Mouse (Mus musculus) spleen, postnatal 4 days (tissue): Measurements from ENCODE around the gene Rsrc1.

Experiments used
- DNase-seq, 2 experiments: peaks; one replicate each; pipeline ENCODE4 v3.0.0; 2022; ENCODE audit warnings: low spot score in 2 of 2

The Rsrc1 gene

DNA sequence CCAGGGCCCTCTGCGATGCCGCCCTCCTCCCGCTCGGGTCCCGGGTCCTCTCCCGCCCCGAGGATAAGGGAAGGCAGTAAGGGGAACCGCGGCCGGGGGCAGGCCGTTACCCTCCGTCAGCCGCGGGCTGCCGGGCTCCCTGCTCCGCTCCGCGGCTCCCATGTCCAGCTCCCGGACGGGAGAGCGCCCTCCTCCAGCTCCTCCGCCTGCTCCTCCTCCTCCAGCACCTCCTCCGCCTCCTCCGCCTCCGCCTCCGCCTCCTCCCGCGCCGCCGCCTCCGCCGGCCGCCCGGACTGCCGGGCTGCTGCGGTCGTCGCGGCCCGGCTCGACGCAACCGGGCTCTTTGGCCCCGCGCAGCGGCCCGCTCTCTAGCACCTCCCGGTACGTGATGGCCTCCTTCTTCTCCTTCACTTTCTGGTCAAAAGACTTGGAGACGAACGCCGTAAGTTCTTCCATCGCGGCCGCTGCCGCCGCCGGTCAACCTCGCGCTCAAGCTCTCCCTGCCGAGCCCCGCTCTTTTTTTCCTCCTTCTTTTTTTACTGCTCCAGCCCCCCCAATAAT lies at the start of gene Rsrc1:
Gene Rsrc1, plus strand, starts transcription at position 290 of the 561 bp plus-strand sequence.
- peak; percentile 15 to 66 for DNase-seq

DNA sequence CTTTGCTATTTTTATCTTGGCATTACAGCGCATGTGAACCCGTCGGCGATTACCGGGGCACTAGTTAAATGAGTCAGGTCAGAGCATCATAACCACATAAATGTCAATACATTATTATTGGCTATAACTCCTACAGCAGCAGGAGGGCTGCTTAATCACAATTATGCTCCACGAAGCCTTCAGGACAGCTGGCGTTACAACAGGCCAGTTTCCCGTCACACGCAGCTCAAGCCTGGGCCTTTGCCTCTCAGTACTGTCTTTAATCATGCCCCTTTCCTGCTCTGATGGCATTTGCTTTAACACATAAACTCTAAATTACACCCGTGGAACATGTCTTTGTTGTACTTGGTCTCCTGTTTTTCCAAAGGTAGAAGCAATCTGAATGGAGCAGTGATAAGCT lies 41.5 kb upstream of the Rsrc1 start:
- DNase-seq = no peak

DNA sequence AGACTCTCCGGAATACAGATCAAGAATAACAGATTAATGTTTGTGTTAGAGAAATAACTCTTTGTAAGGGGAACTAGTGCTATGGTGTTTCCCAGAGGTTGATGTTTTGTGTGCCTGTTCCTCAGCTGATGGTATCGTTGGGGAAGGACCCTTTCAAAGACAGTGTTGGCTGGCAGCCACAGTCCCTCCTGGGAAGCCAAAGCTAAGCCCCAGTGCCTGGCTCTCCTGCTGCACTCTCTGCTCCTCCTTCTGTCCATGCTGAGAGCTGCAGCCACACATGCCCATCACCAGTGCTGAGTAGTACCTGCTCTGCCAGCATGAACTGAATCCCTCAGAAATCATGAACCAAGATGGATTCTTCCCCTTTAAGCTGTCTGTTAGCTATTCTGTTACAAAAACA lies 26.1 kb upstream of the Rsrc1 start:
- no peak for DNase-seq

DNA sequence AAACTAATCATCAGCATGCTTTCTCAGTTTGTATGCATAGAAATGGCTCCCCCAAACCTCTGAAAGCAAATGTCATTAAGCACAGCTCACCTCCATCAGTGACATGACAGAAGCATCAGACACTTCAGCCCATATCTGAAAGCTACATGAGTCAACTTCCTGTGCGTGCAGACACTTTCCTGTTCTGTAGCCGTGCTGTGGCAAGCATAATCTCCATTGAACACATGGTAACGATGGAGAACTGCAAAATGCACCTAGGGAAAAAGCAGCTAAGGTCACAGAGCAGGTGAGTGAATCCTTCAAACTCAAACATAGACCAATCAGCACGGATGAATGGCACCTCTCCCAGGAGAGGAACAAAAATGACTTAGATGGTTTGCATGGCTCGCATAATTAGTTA lies 21.2 kb upstream of the Rsrc1 start:
- no peak for DNase-seq

DNA sequence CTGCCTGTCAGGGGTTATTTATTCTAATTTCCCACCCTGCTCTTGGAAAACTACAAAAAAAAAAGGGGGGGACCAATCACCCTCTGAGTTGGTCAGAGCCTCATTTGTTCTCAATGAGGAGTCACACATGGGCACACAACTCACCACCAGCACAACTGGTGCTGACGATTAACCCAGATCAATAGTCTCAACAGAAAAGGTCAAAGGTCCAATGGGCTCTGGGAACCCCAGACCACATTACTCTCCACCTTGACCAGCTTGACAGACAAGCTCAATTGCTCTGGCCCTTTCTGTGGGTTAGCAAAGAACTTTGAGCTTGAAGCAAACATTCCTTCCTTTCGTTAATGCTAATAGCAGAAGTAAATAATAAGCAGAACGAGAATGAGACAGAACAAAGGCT lies 16.3 kb upstream of the Rsrc1 start:
- DNase-seq = no peak

DNA sequence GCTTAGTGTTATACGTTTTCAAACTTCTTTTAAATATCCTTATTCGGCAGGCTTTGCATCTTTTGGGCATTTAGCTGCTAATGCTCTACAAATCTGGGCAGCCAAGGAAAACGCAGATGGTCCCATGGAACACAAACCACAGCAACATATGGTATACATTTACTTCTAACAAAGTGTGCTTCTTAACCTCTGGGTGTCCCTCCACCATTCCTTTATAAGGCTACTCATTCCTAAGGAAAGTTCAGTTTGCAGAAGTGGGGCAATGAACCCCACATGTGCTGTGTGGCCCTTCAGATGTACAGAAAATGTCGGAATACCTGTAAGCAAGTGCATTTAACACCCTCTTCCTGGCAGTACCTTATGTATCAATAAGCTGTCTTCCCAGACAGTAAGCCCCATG lies 13.7 kb upstream of the Rsrc1 start:
- no peak for DNase-seq

DNA sequence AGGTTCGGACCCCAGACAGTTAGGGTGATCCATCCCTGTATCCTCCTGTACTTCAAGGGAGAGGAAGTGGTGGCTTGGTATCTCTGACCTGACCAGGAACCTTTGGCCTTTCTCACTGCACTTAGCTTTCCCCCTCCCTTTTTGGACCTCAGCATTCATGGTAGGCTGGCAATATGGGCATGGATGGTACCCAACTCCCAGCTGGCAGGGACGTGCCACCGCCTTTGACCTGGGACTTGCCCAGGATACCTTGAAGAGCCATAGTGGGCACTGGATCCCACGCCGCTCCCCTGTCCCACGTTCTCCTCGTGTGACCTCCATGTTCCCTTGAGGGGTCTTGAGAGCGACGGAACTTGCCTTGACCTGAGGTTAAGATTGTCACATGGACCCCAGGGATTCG lies 10.9 kb upstream of the Rsrc1 start:
- DNase-seq = no peak

DNA sequence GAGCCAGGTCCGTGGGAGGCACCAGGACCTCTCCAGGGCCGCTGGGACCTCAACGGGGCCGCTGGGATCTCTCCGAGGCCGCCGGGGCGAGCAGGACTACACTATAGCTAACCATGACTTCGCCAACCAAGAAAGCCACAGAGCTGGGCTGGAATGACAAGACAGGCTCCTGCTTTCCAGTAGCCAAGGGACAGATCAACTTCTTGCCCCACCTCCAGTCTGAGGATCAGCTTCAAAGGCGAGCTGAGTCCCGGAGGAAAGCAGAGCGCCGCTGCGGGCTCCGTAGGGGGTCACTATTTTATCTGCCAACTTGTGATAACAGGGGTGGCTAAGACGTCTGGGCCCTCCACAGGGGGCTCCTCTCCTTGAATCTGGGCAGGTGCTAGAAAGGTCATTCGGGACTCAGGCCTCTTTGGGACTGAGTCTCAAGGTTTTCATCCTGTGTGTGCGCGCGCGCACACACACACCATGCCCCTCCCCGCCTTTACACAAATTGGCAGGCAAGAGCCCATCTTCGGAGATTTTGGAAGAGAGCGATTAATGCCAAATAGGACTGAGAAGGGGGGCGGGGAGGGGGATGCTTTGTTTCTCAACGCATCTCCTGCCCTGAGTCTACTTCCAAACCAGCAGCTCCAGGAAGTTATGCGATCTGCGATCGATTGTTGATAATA lies 10.4 kb upstream of the Rsrc1 start:
- DNase-seq = no peak

DNA sequence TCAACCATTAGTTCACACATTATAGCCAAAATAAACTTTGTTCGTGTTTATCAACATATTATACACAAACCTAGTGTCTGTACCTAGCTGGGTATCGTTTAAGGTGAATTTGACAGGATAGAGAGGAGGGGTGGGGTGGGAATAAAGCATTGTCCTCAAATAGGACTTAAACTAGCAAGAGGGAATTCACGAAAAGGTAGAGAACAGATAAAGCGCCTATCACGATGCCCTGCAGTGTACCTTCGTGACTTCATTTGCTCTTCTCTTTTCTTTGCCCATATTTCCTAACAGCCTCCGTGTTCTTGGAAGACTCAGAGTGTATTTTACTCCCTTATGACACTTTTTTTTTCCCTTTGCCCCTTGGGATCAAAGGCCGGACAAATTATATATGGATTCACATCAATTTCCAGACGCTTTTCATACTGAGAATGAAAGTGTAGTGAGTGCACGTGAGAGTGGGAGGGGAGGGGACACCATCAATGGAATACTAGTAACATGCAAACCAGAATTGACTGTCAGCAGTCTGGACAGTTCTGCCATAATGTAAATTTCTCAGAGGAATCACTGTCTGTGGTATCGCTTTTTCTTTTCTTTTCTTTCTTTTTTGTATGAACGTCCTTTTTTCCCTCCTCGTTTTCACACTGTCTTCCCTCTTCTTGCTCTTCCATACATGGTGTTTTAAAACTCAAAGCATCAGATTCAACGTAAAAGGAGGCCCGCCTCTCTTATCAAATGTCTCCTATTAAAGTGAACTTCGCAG lies 8.8 kb upstream of the Rsrc1 start:
- DNase-seq = no peak

DNA sequence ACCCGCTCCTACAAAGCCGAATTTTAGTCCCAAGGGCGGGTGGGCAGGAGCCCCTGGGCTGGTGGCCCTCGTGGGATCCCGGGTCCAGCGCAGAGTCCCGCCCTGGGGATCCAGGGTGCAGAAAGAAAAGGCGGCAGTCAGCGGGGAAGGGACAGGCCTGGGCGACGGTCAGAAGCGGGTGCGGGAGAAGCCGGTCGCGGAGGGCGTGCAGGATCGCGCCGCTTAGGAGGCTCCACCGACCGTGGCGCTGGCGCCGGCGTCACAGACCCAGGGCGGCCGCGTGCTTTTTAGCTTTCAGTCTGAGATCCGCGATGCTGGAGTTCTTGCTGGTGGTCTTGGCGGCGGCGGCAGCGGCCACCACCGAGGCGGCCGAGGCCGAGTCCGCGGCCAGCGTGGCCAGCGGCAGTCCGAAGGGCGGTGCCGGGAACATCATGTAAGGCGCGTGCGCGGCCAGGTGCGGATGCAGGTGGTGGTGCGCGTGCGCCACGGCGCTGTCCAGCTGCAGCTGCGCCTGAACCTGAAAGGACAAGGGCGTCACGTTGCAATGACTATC lies 7.7 kb upstream of the Rsrc1 start:
- peak; percentile 28 to 71 for DNase-seq

DNA sequence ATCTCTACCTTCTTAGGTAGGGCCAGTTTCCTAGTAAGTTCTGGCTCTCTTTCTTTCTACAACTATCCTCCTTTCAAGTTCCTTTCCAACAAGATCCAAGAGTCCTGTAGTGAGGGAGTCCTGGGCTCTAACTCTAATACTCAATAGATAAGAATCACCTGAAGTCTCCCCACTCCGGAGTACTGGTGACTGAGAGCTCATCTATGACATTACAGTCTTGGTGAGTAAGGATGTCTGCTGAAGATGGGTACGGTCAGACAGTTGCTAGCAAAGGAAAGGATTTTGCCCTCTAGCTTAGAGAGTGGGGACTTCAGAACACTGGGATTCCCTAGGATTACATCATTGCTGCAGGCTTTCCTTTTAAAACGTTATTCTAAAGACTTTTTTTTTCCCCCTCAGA lies 6.7 kb upstream of the Rsrc1 start:
- no peak for DNase-seq

DNA sequence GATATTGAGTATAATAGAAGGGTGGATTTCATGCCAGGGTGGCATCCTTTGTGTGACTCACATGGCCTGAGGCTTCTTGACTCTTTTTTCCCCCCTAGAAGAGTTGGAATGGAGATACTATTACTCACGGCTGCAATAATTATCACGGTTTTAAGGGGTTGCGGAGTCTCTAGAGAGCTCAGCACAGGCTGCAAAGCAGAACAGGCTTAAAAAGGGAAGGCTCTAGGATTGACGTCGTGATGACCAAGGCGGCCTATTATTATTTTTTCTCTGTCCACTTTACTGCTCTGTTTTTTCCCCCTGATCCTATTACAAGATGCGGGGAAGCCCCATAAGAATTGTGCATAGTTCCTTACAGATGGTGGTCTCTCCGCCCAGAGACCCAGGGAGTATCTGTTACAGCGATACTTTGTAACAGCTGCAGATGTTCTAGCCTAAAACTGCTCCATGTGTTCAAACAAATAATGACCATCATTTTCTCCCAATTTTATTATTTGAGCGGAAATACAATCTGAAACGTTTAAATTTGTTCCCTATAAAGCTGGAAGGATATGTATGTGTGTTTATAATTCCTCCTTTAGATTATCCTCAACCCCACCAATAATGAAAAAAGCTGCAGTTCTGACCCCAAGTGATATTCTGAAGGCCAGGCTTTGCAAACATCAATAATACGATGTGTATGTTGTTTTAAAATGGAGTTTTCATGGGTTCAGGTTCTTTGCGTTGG lies 4.1 kb upstream of the Rsrc1 start:
- DNase-seq = no peak

DNA sequence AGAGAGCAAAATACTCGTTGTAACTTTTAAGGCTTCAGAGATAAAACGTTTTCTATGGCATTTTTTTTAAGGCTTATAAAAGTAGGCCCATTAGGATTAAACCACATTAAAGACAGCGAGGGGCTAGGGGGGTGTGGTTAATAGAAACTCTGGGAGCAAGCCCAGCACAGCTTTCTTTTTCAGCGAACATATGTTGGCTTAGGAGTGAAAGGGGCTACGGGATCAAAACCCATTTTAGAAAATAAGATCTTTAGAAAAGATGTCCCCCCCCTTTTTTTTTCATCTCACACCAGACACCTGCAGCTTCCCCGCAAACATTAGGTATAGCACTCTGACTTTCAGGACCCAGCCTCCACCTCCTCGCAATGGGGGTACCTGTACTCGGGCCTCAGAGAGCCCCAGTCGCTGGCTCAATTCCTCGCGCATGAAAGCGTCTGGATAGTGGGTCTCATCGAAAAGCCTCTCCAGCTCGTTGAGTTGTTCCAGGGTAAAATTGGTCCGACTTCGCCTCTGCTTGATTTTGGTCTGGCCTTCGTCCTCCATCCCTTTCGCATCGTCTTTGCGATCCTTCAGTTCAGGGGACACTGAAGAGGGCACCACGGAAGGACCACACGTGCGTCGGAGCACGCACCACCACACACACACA lies 3.3 kb upstream of the Rsrc1 start:
- DNase-seq = no peak

DNA sequence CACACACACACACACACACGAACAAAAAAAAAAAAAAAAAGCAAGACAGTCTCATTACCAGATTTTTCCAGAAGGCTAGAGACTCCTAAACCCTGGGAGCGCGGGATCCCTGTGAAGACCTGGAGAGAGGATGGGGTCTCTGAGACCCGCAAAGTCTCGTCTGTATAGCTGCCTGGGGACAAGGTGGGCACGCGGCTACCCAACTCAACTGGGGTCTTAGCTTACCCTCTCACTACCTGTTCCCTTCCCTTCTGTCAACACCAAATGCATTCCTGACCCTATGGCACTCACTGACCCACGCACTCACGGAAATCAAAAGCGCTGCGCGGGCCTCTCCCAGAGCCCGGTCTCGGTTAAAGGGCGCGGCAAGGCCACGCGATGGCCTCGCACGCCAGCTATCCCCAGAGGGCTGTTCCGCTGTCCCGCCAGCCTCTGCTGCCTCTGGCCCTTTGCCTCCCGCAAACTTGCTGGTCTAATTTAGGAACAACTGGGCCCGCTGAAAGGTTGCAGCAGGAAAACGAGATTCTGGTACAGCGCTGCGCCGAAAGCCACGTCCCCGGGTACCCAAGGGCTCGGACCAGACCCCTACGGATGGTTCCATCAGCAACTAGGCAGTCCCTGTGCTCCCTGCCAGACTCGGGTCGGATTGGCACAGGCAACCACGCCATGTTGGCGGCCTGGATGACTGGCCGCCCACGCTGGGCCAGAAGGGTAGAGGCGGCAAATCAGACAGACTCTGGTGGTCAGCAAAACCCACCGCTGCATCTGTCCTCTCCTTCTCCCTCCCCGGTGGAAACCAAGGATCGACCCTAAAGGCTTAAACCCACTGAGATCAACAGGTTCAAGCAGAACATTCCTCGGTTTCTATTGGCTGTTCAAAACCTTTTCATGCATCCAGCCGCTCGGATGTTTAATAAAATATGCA lies 2.5 kb upstream of the Rsrc1 start:
- no peak for DNase-seq

DNA sequence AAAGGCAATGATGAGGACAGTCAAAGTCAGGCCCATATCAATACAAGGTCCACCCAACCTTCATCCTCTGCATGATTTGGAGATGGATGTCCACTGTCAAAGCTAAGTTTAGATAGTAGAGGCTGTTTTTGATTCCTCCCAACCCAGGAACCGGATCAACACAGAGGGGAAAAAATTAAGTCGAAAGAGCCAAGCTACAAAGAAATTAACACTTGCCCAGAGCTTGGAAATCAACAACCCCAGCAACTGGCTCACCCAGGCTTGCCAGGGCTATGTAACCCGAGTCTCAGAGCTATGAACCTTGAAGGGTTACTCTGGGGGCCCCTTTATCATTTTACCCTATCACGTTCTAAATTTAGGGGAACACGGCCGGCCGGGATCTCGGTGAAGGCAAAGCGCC lies 1.7 kb upstream of the Rsrc1 start:
- no peak for DNase-seq

DNA sequence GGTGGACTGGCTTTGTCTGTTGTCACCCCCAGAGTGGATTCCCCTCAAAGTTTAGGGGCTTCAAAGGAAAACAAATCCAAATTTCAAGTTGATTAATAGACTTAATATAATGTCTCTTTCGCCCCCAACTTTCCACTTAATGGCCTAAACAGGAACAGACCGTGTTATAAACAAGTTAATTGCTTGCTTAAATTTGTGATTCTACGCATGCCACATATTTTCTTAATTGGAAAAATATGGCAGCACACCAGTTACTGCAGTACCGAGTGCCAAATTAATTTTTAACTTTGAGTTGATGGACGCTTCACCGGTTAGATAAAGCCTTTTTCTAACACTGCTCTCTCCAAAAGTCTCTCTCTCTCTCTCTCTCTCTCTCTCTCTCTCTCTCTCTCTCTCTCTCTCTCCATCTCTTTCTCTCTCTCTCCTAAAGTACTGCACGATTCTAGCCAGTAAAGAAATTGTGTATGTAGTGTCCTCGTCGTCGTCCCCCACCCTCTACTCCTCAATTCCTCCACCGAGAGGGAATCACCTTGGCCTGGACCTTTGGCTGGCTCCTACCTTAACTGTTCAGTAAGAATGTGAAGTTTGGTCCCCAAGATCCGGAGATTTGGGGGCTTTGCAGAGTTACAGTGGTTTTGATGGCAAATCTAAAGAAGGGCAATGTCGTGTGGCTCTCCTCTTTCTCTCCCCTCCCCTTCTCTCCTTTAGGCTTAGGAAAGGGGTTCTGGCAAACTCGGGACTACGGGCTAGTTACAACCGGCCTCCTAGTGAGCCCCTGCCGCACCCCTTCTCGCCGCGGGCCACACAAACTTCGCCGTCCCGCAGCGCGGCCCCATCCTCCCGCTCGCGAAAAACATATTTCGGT lies 847 bp upstream of the Rsrc1 start:
- DNase-seq = no peak

DNA sequence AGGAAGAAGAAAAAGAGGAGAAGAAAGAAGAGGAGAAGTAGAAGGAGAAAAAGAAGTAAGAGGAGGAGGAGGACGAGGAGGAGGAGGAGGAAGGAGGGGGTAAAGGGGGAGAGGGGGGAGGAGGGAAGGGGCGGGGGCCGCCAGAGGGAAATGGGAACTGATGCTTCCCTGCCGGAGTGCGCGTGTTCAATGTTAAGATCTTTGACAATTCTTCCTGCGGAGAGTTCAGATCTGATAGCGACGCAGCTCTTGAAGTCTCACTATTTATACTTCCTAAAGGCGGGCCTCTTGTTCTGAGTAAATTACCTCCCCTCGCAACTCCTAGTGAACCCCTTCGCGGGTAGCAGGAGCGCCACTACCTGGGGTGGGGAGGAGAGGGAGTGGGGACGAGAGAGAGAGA lies 516 bp downstream of the Rsrc1 start, which contains the start of gene Shox2:
Gene Shox2, minus strand, starts transcription at position 66 of the 400 bp plus-strand sequence.
- no peak for DNase-seq

DNA sequence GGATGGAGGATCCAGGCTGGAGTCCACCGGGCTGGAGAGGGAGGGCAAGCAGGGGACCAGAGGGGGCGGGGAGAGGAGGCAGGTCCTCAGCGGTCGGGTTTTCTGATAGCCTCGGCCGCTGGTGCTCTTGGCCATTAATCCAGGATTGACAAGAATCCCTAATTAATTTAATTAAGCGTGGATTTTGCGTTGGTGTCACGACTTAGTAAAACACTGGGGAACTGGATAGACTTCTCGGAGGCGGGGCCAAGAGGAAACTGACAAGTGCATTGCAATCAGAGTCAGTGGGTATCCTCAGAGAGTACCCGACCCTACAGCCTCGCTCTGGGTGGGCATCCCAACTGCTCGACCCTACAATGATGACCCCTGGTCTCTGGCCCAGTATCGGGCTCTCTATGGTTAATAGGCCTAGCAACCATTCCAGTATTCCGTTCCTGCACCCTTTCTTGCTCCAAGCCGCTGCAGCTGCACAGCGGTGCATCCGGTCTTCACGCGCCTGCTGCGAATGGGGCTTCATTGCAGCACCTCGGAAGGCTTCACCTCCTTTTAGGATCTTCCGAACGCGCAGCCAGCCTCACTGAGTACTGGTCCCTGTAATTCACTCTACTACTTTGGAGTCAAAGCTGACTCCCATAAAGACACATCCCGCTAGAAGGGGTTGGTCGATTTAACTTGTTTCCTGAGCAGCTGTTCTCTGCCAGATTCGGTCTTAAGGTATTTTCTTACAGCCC lies 1.2 kb downstream of the Rsrc1 start:
- DNase-seq = no peak

DNA sequence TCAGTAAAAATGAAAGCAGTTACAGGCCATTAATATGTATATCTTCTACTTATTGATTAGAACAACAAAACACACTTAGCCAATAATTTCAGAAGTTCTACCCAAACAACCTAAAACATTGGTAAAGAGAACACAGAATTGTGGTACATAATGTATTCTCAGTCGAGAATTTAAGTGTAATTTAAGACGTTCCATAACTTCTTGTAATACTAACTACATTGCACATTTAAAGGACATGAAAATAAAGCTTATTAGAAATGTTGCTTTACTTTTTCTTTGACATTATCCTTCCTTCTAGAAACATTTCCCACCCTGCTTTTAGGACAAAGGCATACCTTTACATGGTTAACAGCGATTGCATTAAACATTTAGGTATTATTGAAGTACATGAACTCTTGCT lies 2.3 kb downstream of the Rsrc1 start:
- DNase-seq = no peak
